Mouse (Mus musculus) myocyte (in vitro differentiated cells): ENCODE measurements around the gene Creb3l1. TPM values are rescaled to one million over a fixed set of nuclear protein-coding genes. Genes with fewer than 3 reads are reported as not detected.

Experiments
- H3K27me3 ChIP-seq: one replicate; pipeline ENCODE4 v1.6.1; 2011; ENCODE audit not compliant: control insufficient read depth, insufficient read depth, insufficient read length
- H3K36me3 ChIP-seq: one replicate; pipeline ENCODE4 v1.6.1; 2011; ENCODE audit not compliant: control insufficient read depth, insufficient read depth
- H3K4me2 ChIP-seq: one replicate; pipeline ENCODE4 v1.6.1; 2011; ENCODE audit warnings: low read depth, control low read depth
- H3K4me3 ChIP-seq: one replicate; pipeline ENCODE4 v1.5.1; 2011; ENCODE audit warnings: mild to moderate bottlenecking, control low read depth, moderate library complexity
- H3K79me2 ChIP-seq: one replicate; pipeline ENCODE4 v1.6.1; 2011; ENCODE audit not compliant: control insufficient read depth, insufficient read depth
- H3ac ChIP-seq: one replicate; pipeline ENCODE4 v1.6.1; 2011; ENCODE audit not compliant: control insufficient read depth, insufficient read length
- CEBPB ChIP-seq: IDR thresholded peaks from 2 replicates; pipeline ENCODE4 v1.6.1; 2011; ENCODE audit warnings: mild to moderate bottlenecking, moderate library complexity; ENCODE audit not compliant: poor library complexity, insufficient read depth, severe bottlenecking
- E2F4 ChIP-seq: IDR thresholded peaks from one replicate; pipeline ENCODE4 v1.6.1; 2011; ENCODE audit warnings: mild to moderate bottlenecking, control low read depth, moderate library complexity; ENCODE audit not compliant: insufficient read depth
- MAX ChIP-seq: IDR thresholded peaks from one replicate; pipeline ENCODE4 v1.6.1; 2011; ENCODE audit warnings: low read depth, mild to moderate bottlenecking, control low read depth
- MYOD1 ChIP-seq, 3 experiments: IDR thresholded peaks; one replicate each; pipeline ENCODE4 v1.6.1; 2011; ENCODE audit warnings: control low read depth in 2 of 3, low read depth in 2 of 3, mild to moderate bottlenecking in 2 of 3, moderate library complexity in 1 of 3; ENCODE audit not compliant: insufficient read length in 2 of 3, control insufficient read depth in 1 of 3
- MYOG ChIP-seq, 3 experiments: IDR thresholded peaks; one replicate each; pipeline ENCODE4 v1.6.1; 2011; ENCODE audit warnings: control low read depth in 2 of 3, low read depth in 2 of 3, mild to moderate bottlenecking in 2 of 3; ENCODE audit not compliant: insufficient read length in 2 of 3, control insufficient read depth in 1 of 3, insufficient read depth in 1 of 3
- POLR2A ChIP-seq: IDR thresholded peaks from one replicate; pipeline ENCODE4 v1.6.1; 2011; ENCODE audit warnings: low read depth, mild to moderate bottlenecking, control low read depth, moderate library complexity; ENCODE audit not compliant: insufficient read length
- POLR2AphosphoS2 ChIP-seq: IDR thresholded peaks from one replicate; pipeline ENCODE4 v1.6.1; 2011; ENCODE audit warnings: low read depth, control low read depth; ENCODE audit not compliant: insufficient read length
- REST ChIP-seq: IDR thresholded peaks from one replicate; pipeline ENCODE4 v1.6.1; 2011; ENCODE audit warnings: mild to moderate bottlenecking, control low read depth, moderate library complexity; ENCODE audit not compliant: insufficient read depth, insufficient read length
- SRF ChIP-seq: IDR thresholded peaks from one replicate; pipeline ENCODE4 v1.6.1; 2011; ENCODE audit warnings: low read depth; ENCODE audit not compliant: control insufficient read depth, insufficient read length
- TCF12 ChIP-seq: IDR thresholded peaks from one replicate; pipeline ENCODE4 v1.6.1; 2011; ENCODE audit warnings: mild to moderate bottlenecking, control low read depth; ENCODE audit not compliant: poor library complexity, insufficient read depth, severe bottlenecking
- TCF3 ChIP-seq: IDR thresholded peaks from one replicate; pipeline ENCODE4 v1.6.1; 2011; ENCODE audit warnings: low read depth, control low read depth; ENCODE audit not compliant: insufficient read length
- USF1 ChIP-seq: IDR thresholded peaks from one replicate; pipeline ENCODE4 v1.6.1; 2011; ENCODE audit warnings: low read depth, mild to moderate bottlenecking, control low read depth, moderate library complexity
- polyA plus RNA-seq: library from polyadenylated mRNA; unstranded; fragments of >200 nt; fragmentation: generic; extraction: Trizol; gene quantifications from one replicate; pipeline ENCODE4 v1.2.1, GENCODE M21; 2012; ENCODE audit warnings: missing spikeins

Gene Creb3l1
- polyA plus RNA-seq, 1 experiment: 97.3 TPM

DNA sequence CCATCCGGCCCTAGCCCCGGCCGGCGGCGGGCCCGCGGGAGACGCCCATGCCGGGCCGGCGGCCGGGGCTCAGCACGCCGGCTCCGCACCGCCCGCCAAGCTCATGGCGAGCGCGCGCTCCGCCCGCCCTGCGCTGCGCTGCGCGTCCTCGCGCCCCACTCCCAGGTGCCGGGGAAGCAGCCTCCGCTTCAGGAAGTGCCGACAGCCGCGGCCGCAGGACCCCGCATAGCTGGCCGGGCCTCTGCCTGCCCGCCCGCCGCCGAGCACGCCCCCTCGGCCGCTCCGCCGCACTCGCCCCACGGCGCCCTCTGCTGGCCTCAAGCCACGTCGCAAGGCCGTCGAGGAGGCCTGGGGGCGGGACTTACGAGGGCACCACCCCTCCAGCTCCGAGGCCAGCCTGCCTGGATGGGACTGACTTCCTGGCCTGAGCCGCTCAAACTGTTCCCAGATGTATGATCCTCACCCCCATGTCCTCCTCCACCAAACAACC is 60.8 kb downstream of the Creb3l1 start:
- Histone ChIP-seq H3K4me3 (peak overlapping the region; percentile 46), H3K79me2 (peaks cover 27% of the 10 kb centered on the region), H3ac (peak overlapping the region; percentile 60), H3K27me3 (no peaks in the 10 kb centered on the region), H3K4me2 (peak overlapping the region; percentile 87), H3K36me3 (no peaks in the 10 kb centered on the region)
- TF ChIP-seq POLR2AphosphoS2 (peak; percentile 81), CEBPB (no peak), MAX (no peak), TCF12 (no peak), USF1 (no peak), MYOD1 (IDR thresholded peaks at IDR 0.05; ENCODE audit: control insufficient read depth in 1 of 3, insufficient read length in 2 of 3, low read depth in 2 of 3) (peak in 1 of 3 experiments; percentile 72), E2F4 (no peak), MYOG (IDR thresholded peaks at IDR 0.05; ENCODE audit: control insufficient read depth in 1 of 3, insufficient read depth in 1 of 3, insufficient read length in 2 of 3, low read depth in 2 of 3) (peak in 2 of 3 experiments; percentile 30 to 76), SRF (peak; percentile 40), REST (no peak), TCF3 (peak; percentile 4), POLR2A (peak; percentile 87)

DNA sequence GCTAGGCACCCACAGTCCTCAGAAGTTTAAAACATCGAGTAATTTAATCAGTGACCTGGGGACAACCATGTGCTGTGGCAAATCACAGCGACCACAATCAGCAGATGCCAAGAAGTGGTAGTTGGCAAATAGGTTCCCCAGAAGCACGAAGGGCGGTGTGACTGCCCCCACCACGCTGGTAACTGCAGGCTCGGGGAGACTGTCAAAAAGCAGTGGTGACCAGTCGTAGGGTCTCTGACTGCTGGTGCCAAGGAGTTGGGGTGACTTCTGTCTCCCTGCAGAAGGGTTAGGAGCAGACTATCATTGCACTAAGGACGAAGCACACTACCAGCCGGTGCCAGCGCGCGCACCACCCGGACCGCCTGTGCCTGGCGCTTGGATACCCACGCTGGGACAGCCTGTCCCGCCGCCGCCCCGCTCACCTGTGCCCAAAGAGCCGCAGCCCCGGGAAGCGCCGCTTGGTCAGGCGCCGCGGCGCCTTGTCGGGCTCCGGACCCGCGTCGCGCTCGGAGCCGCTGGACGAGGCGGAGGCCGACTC is 61.4 kb downstream of the Creb3l1 start:
- TF ChIP-seq TCF3 (no peak), MYOD1 (IDR thresholded peaks at IDR 0.05; ENCODE audit: control insufficient read depth in 1 of 3, insufficient read length in 2 of 3, low read depth in 2 of 3) (peak in 1 of 3 experiments; percentile 36), MYOG (IDR thresholded peaks at IDR 0.05; ENCODE audit: control insufficient read depth in 1 of 3, insufficient read depth in 1 of 3, insufficient read length in 2 of 3, low read depth in 2 of 3) (peak in 1 of 3 experiments; percentile 30)
- Histone ChIP-seq H3K79me2 (peaks cover 27% of the 10 kb centered on the region), H3K27me3 (no peaks in the 10 kb centered on the region), H3K4me2 (peak overlapping the region; percentile 87), H3K4me3 (peak overlapping the region; percentile 46), H3ac (peak overlapping the region; percentile 60), H3K36me3 (no peaks in the 10 kb centered on the region)

DNA sequence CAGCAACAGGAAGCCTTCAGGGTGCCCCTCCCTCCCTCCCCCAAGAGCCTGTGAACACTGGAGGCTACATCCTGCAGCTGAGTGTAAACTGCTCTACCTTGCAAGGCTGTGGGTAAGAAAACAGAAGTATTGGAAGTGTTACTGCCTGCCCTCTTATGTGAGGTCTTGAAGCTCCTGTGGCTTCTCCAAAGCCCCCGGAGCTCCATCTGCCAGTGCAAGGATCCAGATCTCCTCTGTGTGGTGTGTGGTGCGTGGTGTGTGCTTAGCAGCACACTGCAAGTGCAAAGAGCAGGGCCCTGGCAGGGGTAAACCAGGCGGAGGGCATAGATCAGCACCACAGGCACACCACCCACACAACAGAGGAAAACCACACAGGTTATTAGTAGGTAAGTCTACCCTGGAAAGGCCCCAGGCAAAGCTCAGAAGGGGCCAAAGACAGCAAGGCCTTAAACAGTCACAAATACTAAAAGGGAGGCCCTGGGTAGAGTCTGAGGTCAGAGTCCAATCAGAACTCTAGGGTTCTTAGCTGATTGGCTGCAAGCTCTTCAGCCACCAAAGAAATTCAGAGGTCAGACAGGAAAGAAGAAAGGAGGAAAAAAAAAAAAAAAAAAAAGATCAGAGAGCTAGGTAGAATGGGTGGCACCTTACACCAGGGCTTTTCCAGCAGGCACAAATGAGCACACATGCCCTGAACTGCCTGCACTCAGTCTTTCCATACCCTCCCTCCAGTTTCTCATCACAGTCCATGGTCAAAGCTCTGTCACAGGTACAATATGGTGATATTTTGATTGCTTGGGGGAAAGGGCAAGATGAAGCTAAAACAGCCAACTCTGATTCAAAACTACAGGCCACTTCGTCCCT is 62.2 kb downstream of the Creb3l1 start:
- H3K4me3 ChIP-seq: peak overlapping the region; percentile 46
- H3K27me3 ChIP-seq: no peaks in the 10 kb centered on the region
- peak overlapping the region; percentile 60 for H3ac ChIP-seq
- H3K79me2 ChIP-seq: peaks cover 34% of the 10 kb centered on the region
- H3K4me2 ChIP-seq: peak overlapping the region; percentile 87
- TF ChIP-seq REST: no peak
- no peak for TF ChIP-seq POLR2AphosphoS2
- TF ChIP-seq MAX: no peak
- H3K36me3 ChIP-seq: no peaks in the 10 kb centered on the region

DNA sequence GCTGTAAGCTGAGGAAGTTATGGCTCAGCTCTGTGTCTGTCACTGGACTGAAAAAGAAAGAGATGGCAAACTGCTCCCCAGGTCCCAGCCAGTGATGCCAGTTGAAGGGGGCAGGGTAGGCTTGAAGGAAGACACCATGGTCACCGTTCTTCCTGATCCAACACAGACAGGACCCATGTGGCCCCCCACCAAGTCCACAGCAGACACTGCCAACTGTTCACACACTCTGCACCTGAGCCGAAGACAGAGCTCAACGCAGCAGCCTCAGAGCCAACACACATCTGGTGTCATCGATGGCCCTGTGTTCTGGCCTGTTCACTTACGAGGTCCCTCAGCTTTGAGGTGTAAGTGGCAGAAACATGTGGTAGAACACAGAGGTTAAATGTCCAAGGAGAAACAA is 63.8 kb downstream of the Creb3l1 start:
- H3K4me2 ChIP-seq: no peak overlapping the region
- H3ac ChIP-seq: no peak overlapping the region
- H3K79me2 ChIP-seq: peaks cover 49% of the 10 kb centered on the region
- no peak for TF ChIP-seq MYOG (IDR thresholded peaks at IDR 0.05; ENCODE audit: control insufficient read depth in 1 of 3, insufficient read depth in 1 of 3, insufficient read length in 2 of 3, low read depth in 2 of 3)
- TF ChIP-seq TCF12: no peak
- no peak for TF ChIP-seq POLR2A
- no peak for TF ChIP-seq E2F4
- TF ChIP-seq REST: no peak
- TF ChIP-seq USF1: no peak
- TF ChIP-seq MAX: no peak
- no peak for TF ChIP-seq SRF
- TF ChIP-seq POLR2AphosphoS2: no peak
- no peak for TF ChIP-seq CEBPB
- no peak for TF ChIP-seq MYOD1 (IDR thresholded peaks at IDR 0.05; ENCODE audit: control insufficient read depth in 1 of 3, insufficient read length in 2 of 3, low read depth in 2 of 3)
- no peak for TF ChIP-seq TCF3
- H3K27me3 ChIP-seq: no peaks in the 10 kb centered on the region
- H3K36me3 ChIP-seq: no peaks in the 10 kb centered on the region
- no peak overlapping the region for H3K4me3 ChIP-seq
